Mouse (Mus musculus): Measurements from ENCODE around the gene Fam193a.

- TF ChIP-seq MAFK (IDR thresholded peaks at IDR 0.05; ENCODE audit: insufficient read depth, low read depth, low read length): no peak
- TF ChIP-seq CHD2 (IDR thresholded peaks at IDR 0.05; ENCODE audit: low read depth, low read length): no peak
- no peak for TF ChIP-seq ZNF384 (IDR thresholded peaks at IDR 0.05; ENCODE audit: low read depth, low read length)
- no peak for TF ChIP-seq ZC3H11A (IDR thresholded peaks at IDR 0.05; ENCODE audit: borderline replicate concordance, low read depth, low read length)
These were observed 1.1 kb downstream of the Fam193a start for GRCm38 (mm10) chr5:34370840-34371239.
